Mouse (Mus musculus) heart, embryonic 14.5 days (tissue): ENCODE measurements around the gene Ubxn11. TPM values are rescaled to one million over a fixed set of nuclear protein-coding genes. Genes with fewer than 3 reads are reported as not detected.
A peak's percentile ranks its signal among the peaks of the same experiment; 100 is the strongest.

Experiments used
- ATAC-seq: fragments of 200-750 bp; cut with Nextera tagmentation; 2 replicates; pipeline ENCODE4 v1.8.0; 2017; ENCODE audit warnings: low read depth, moderate TSS enrichment; ENCODE audit not compliant: insufficient number of reproducible peaks, insufficient read depth, low FRiP score
- H3K27ac ChIP-seq, 2 experiments: fragments of 200-500 bp in 1 of 2; fragments of 300-500 bp in 1 of 2; sonication (generic) in 1 of 2; replicated peaks in 1 of 2; 2 replicates each; pipeline ENCODE4 v1.5.1; 2012 to 2014; ENCODE audit warnings: low read depth in 2 of 2, low read length in 2 of 2, control low read depth in 1 of 2, mild to moderate bottlenecking in 1 of 2, mixed read lengths in 1 of 2; ENCODE audit not compliant: control insufficient read depth in 1 of 2, insufficient read depth in 1 of 2
- H3K27me3 ChIP-seq: fragments of 300-500 bp; sonication (generic); 2 replicates; pipeline ENCODE4 v1.6.1; 2014; ENCODE audit warnings: mild to moderate bottlenecking, low read length, control low read depth; ENCODE audit not compliant: control insufficient read depth, insufficient read depth
- H3K36me3 ChIP-seq: fragments of 300-500 bp; sonication (generic); 2 replicates; pipeline ENCODE4 v1.6.1; 2014; ENCODE audit warnings: mild to moderate bottlenecking, control low read depth, low read length, mixed read lengths; ENCODE audit not compliant: control insufficient read depth, insufficient read depth
- H3K4me1 ChIP-seq, 2 experiments: fragments of 200-500 bp in 1 of 2; fragments of 300-500 bp in 1 of 2; sonication (generic) in 1 of 2; 2 replicates each; pipeline ENCODE4 v1.6.1; 2012 to 2014; ENCODE audit warnings: low read length in 2 of 2, control low read depth in 1 of 2, mixed read lengths in 1 of 2; ENCODE audit not compliant: control insufficient read depth in 2 of 2, insufficient read depth in 2 of 2
- H3K4me2 ChIP-seq: fragments of 300-500 bp; sonication (generic); 2 replicates; pipeline ENCODE4 v1.6.1; 2014; ENCODE audit warnings: mild to moderate bottlenecking, low read length
- H3K4me3 ChIP-seq, 2 experiments: fragments of 200-500 bp in 1 of 2; fragments of 300-500 bp in 1 of 2; sonication (generic) in 1 of 2; 2 replicates each; pipeline ENCODE4 v1.5.1; 2012 to 2014; ENCODE audit warnings: low read length in 2 of 2, mild to moderate bottlenecking in 2 of 2, control low read depth in 1 of 2, low read depth in 1 of 2, moderate library complexity in 1 of 2; ENCODE audit not compliant: control insufficient read depth in 1 of 2, insufficient read depth in 1 of 2
- H3K9ac ChIP-seq: fragments of 300-500 bp; sonication (generic); 2 replicates; pipeline ENCODE4 v1.6.1; 2014; ENCODE audit warnings: mild to moderate bottlenecking, low read length
- H3K9me3 ChIP-seq: fragments of 300-500 bp; sonication (generic); 2 replicates; pipeline ENCODE4 v1.6.1; 2016; ENCODE audit warnings: low read length, control low read depth; ENCODE audit not compliant: control insufficient read depth
- WGBS: fragments of 180-500 bp; shearing (Covaris S2); extraction: QIAGEN DNeasy Blood & Tissue Kit; methylation state at CpG from one replicate; pipeline ENCODE4 v1.1.7; 2014; 5-methylcytosine and 5-hydroxymethylcytosine counted together
- polyA plus RNA-seq: library from polyadenylated mRNA; unstranded; fragments of >200 nt; fragmentation: Nextera tagmentation; extraction: Ambion mirVana; gene quantifications from 2 replicates; pipeline ENCODE4 v1.2.1, GENCODE M21; 2014

Gene Ubxn11
- polyA plus RNA-seq, 1 experiment from 2014 or later = 2.9 TPM

DNA sequence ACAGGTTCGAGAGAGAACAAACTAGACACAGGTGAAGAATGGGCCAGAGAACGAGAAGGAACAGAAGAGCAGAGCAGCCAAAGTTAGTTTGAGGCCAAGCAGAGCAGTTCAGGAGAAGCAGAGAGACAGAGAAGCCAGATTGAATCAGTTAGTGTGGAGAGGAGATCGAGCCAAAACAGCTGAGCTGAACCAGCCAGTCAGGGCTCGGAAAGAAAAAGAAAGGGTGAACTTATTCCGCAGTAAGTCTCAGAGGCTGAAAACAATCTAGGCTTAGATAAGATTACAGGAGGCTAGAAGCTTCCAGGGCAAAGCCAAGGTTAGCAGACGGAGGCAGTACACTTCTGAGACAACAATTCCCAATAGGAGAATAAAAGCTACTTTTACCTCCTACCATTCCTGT, 62.7 kb downstream of the Ubxn11 start:
- peaks cover 19% of the 10 kb centered on the region for H3K36me3 ChIP-seq
- no peak for ATAC-seq
- H3K4me2 ChIP-seq = peak overlapping the region; percentile 3; the same call in 1 of the 2 replicates
- H3K27me3 ChIP-seq = no peaks in the 10 kb centered on the region
- H3K9me3 ChIP-seq = no peaks in the 10 kb centered on the region
- WGBS = 17% methylated on average over 6 of the region's 6 CpGs
- peak overlapping the region; percentile 3 to 39; a peak in 2 of 4 replicates for H3K27ac ChIP-seq
- H3K4me1 ChIP-seq = peaks cover 3 to 16% of the 10 kb centered on the region in 2 experiments
- H3K9ac ChIP-seq = no peak overlapping the region
- no peak overlapping the region for H3K4me3 ChIP-seq

GRCm38 (mm10) chr4:134165548-134166465, 63.4 kb downstream of the Ubxn11 start:
- Histone ChIP-seq H3K4me2 (0 out of 2 replicates have a peak overlapping the region, but pooled peaks have one; percentile 3), H3K27me3 (no peaks in the 10 kb centered on the region), H3K36me3 (peaks cover 19% of the 10 kb centered on the region), H3K27ac (no peak overlapping the region), H3K4me3 (no peak overlapping the region), H3K4me1 (peaks cover 3 to 16% of the 10 kb centered on the region in 2 experiments), H3K9me3 (no peaks in the 10 kb centered on the region), H3K9ac (no peak overlapping the region)
- WGBS = 66% methylated on average over 3 of the region's 3 CpGs
- ATAC-seq = no peak

GRCm38 (mm10) chr4:134166906-134167305, 64.5 kb downstream of the Ubxn11 start:
- Histone ChIP-seq H3K9me3 (no peaks in the 10 kb centered on the region), H3K4me1 (peaks cover 5 to 21% of the 10 kb centered on the region in 2 experiments), H3K36me3 (peaks cover 25% of the 10 kb centered on the region), H3K4me2 (no peak overlapping the region), H3K9ac (no peak overlapping the region), H3K27me3 (no peaks in the 10 kb centered on the region), H3K4me3 (no peak overlapping the region), H3K27ac (no peak overlapping the region)
- 82% methylated on average over 3 of the region's 3 CpGs for WGBS
- no peak for ATAC-seq

GRCm38 (mm10) chr4:134172391-134172790, 70.0 kb downstream of the Ubxn11 start:
- Histone ChIP-seq H3K27me3 (no peaks in the 10 kb centered on the region), H3K36me3 (peaks cover 17% of the 10 kb centered on the region), H3K9ac (no peak overlapping the region), H3K4me2 (no peak overlapping the region), H3K27ac (no peak overlapping the region), H3K4me1 (peaks cover 5 to 12% of the 10 kb centered on the region in 2 experiments), H3K4me3 (no peak overlapping the region), H3K9me3 (no peaks in the 10 kb centered on the region)
- no peak for ATAC-seq
- WGBS = 35% methylated on average over 3 of the region's 3 CpGs

Other genes with a start within 250 kb of the Ubxn11 start
- 15.9 and 16.9 TPM in 2 replicates for gene Rps6ka1, start 214.8 kb upstream of the Ubxn11 start, polyA plus RNA-seq
- gene Hmgn2, start 133.9 kb upstream of the Ubxn11 start, polyA plus RNA-seq = 1,614 and 1,711 TPM in 2 replicates
- gene Dhdds, start 101.7 kb upstream of the Ubxn11 start, polyA plus RNA-seq = 37.4 and 38.3 TPM in 2 replicates
- 0.15 and 0.16 TPM in 2 replicates for gene Lin28a, start 83.7 kb upstream of the Ubxn11 start, polyA plus RNA-seq
- not detected in 2 replicates for gene Zfp683, start 48.7 kb upstream of the Ubxn11 start, polyA plus RNA-seq
- gene Crybg2, start 41.8 kb upstream of the Ubxn11 start, polyA plus RNA-seq = 0.12 TPM in 1 of 2 replicates, not detected in the other
- 10.7 and 16.4 TPM in 2 replicates for gene Cd52, start 7.5 kb upstream of the Ubxn11 start, polyA plus RNA-seq
- gene Sh3bgrl3, start 26.2 kb downstream of the Ubxn11 start, polyA plus RNA-seq = 196 and 209 TPM in 2 replicates
- 35.4 and 37.0 TPM in 2 replicates for gene Cep85, start 84.5 kb downstream of the Ubxn11 start, polyA plus RNA-seq
- not detected in 2 replicates for gene Gm7534, start 100.4 kb downstream of the Ubxn11 start, polyA plus RNA-seq
- gene Catsper4, start 124.8 kb downstream of the Ubxn11 start, polyA plus RNA-seq = not detected in 2 replicates
- gene Cnksr1, start 135.8 kb downstream of the Ubxn11 start, polyA plus RNA-seq = 0.57 and 0.62 TPM in 2 replicates
- 0.20 TPM in 1 of 2 replicates, not detected in the other for gene E130218I03Rik, start 141.1 kb downstream of the Ubxn11 start, polyA plus RNA-seq
- 8.6 and 9.1 TPM in 2 replicates for gene Zfp593, start 143.0 kb downstream of the Ubxn11 start, polyA plus RNA-seq
- gene Gm30191, start 144.4 kb downstream of the Ubxn11 start, polyA plus RNA-seq = not detected in 2 replicates
- 4.4 and 6.2 TPM in 2 replicates for gene Grrp1, start 151.5 kb downstream of the Ubxn11 start, polyA plus RNA-seq
- gene Pdik1l, start 185.3 kb downstream of the Ubxn11 start, polyA plus RNA-seq = 13.5 and 15.3 TPM in 2 replicates
- gene Trim63, start 212.6 kb downstream of the Ubxn11 start, polyA plus RNA-seq = 39.4 and 43.2 TPM in 2 replicates
- gene Slc30a2, start 240.6 kb downstream of the Ubxn11 start, polyA plus RNA-seq = 0.08 and 0.11 TPM in 2 replicates